Mouse (Mus musculus) left cerebral cortex, postnatal 25 days (tissue): ENCODE results near the gene Gbx1. TPM values are rescaled to one million over a fixed set of nuclear protein-coding genes. Genes with fewer than 3 reads are reported as not detected.
A peak's percentile ranks its signal among the peaks of the same experiment; 100 is the strongest.

Experiments used
- DNase-seq, 2 experiments: peaks; one replicate each; pipeline ENCODE4 v3.0.0; 2022; ENCODE audit warnings: low spot score in 2 of 2, mixed read lengths in 1 of 2
- intact Hi-C: fragments of 180-260 bp; cut with DNase I; formaldehyde crosslinking; loops from one replicate; pipeline ENCODE4 v1.15.1; 2025
- total RNA-seq, 2 experiments: library from RNA; stranded (reverse); gene quantifications; 2 replicates each; pipeline ENCODE4 v1.2.3; 2021

Gbx1 gene
- total RNA-seq, 2 experiments from 2014 or later, result 0.32 to 0.76 TPM

- intact Hi-C loops, result no loop called here
Measured at GRCm38 (mm10) chr5:24526190-24526888, 663 bp downstream of the Gbx1 start.

GRCm38 (mm10) chr5:24525360-24526189, 1.4 kb downstream of the Gbx1 start:
- intact Hi-C loops, result no loop called here
- DNase-seq, result no peak

More at GRCm38 (mm10) chr5:24526190-24526888, 663 bp downstream of the Gbx1 start:
- no peak for DNase-seq

GRCm38 (mm10) chr5:24524522-24524921, 2.5 kb downstream of the Gbx1 start:
- no peak for DNase-seq
- intact Hi-C loops, result no loop called here

GRCm38 (mm10) chr5:24523806-24524205, 3.2 kb downstream of the Gbx1 start:
- DNase-seq, result no peak
- intact Hi-C loops, result no loop called here

GRCm38 (mm10) chr5:24521366-24521765, 5.6 kb downstream of the Gbx1 start:
- no peak for DNase-seq
- intact Hi-C loops, result no loop called here

GRCm38 (mm10) chr5:24512271-24512670, 14.7 kb downstream of the Gbx1 start:
- DNase-seq, result no peak

GRCm38 (mm10) chr5:24510635-24511034, 16.4 kb downstream of the Gbx1 start:
- intact Hi-C loops, result loop anchor here (2.0 to 5.0 kb wide), 2 partner anchors 20 to 142 kb away; no protein-coding TSS in a partner anchor
- peak in 1 of 2 experiments; percentile 54 for DNase-seq

More at GRCm38 (mm10) chr5:24512271-24512670, 14.7 kb downstream of the Gbx1 start:
- intact Hi-C loops, result loop anchor here (5.0 kb wide), 1 partner anchor 140 kb away; no protein-coding TSS in a partner anchor

- no peak for DNase-seq
- intact Hi-C loops, result no loop called here
Measured at GRCm38 (mm10) chr5:24508406-24508805, 18.6 kb downstream of the Gbx1 start.

GRCm38 (mm10) chr5:24505513-24505912, 21.5 kb downstream of the Gbx1 start:
- DNase-seq, result no peak
- intact Hi-C loops, result no loop called here

- intact Hi-C loops, result no loop called here
- DNase-seq, result no peak
Measured at GRCm38 (mm10) chr5:24502786-24503185, 24.2 kb downstream of the Gbx1 start.

GRCm38 (mm10) chr5:24500851-24501250, 26.2 kb downstream of the Gbx1 start:
- DNase-seq, result no peak

GRCm38 (mm10) chr5:24499113-24499512, 27.9 kb downstream of the Gbx1 start:
- DNase-seq, result peak in 1 of 2 experiments; percentile 51
- intact Hi-C loops, result no loop called here

More at GRCm38 (mm10) chr5:24500851-24501250, 26.2 kb downstream of the Gbx1 start:
- intact Hi-C loops, result no loop called here

- intact Hi-C loops, result no loop called here
- no peak for DNase-seq
Measured at GRCm38 (mm10) chr5:24497526-24497925, 29.5 kb downstream of the Gbx1 start.

GRCm38 (mm10) chr5:24496756-24497155, 30.2 kb downstream of the Gbx1 start:
- intact Hi-C loops, result no loop called here
- no peak for DNase-seq

GRCm38 (mm10) chr5:24495019-24495418, 32.0 kb downstream of the Gbx1 start:
- no peak for DNase-seq
- intact Hi-C loops, result no loop called here

- intact Hi-C loops, result no loop called here
Measured at GRCm38 (mm10) chr5:24492546-24493285, 34.3 kb downstream of the Gbx1 start.

GRCm38 (mm10) chr5:24490413-24490920, 36.5 kb downstream of the Gbx1 start:
- DNase-seq, result no peak
- intact Hi-C loops, result no loop called here

More at GRCm38 (mm10) chr5:24492546-24493285, 34.3 kb downstream of the Gbx1 start:
- DNase-seq, result no peak

GRCm38 (mm10) chr5:24486738-24487137, 40.3 kb downstream of the Gbx1 start:
- intact Hi-C loops, result loop anchor here (2.0 kb wide), 1 partner anchor 110 kb away; no protein-coding TSS in a partner anchor
- no peak for DNase-seq

GRCm38 (mm10) chr5:24486097-24486496, 40.9 kb downstream of the Gbx1 start:
- peak; percentile 85 to 91 for DNase-seq
- intact Hi-C loops, result loop anchor here (2.0 kb wide), 1 partner anchor 111 kb away; no protein-coding TSS in a partner anchor
